Mouse (Mus musculus): Measurements from ENCODE around the gene Maff. TPM values are rescaled to one million over a fixed set of nuclear protein-coding genes. Genes with fewer than 3 reads are reported as not detected.

The Maff gene
- polyA plus RNA-seq, 1 experiment from 2014 or later: 3.9 TPM

DNA sequence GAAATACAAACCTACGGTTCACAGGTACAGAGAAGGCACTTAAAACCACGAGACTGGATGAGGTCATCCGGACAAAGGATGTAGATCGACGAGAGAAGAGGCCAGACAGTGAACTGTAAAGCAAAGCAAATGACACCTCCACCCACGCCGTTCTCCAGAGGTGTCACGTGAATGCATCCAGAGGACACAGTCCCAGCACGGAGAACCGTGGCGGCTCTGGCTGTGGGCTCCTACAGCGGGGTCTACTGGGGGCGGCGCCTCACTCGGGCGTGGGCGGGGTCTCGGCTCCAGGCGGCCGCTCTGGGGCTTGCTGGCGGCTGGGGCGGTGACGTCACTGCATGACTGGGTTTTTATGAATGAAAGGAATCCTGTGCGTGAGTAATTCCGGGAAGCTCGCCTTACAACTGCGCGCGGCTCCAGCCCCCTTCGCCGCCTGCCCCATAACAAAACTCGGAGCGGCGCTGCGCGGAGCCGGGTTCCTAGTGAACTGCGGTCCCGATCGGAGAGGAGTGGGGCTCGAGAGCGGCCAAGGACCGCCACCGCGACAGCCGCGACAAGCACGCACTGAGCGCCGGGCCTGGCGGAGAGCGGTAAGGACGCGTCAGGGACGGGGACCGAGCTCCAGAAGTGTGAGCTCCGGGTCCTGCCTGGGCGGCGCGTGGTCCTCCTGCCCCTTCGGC, 884 bp downstream of the Maff start:
- Histone ChIP-seq H3K4me1 (ENCODE audit: control insufficient read depth, insufficient read depth, low read length) (peaks cover 30% of the 10 kb centered on the region), H3K4me2 (ENCODE audit: low read depth, low read length) (peak overlapping the region; percentile 69), H3K36me3 (ENCODE audit: control insufficient read depth, insufficient read depth) (no peaks in the 10 kb centered on the region), H3K27me3 (ENCODE audit: control insufficient read depth, insufficient read depth, low read length) (no peaks in the 10 kb centered on the region), H3K4me3 (ENCODE audit: low read length) (peak overlapping the region; percentile 76), H3K9ac (ENCODE audit: low read length) (peak overlapping the region; percentile 90), H3K9me3 (replicated peaks; ENCODE audit: control insufficient read depth, low read length) (no peaks in the 10 kb centered on the region), H3K27ac (ENCODE audit: low read length) (peak overlapping the region; percentile 99)
- WGBS: under 1% methylated on average over 61 of the region's 61 CpGs
- ATAC-seq (replicated peaks; ENCODE audit: extremely low read depth, insufficient read depth, low FRiP score): peak; percentile 82

DNA sequence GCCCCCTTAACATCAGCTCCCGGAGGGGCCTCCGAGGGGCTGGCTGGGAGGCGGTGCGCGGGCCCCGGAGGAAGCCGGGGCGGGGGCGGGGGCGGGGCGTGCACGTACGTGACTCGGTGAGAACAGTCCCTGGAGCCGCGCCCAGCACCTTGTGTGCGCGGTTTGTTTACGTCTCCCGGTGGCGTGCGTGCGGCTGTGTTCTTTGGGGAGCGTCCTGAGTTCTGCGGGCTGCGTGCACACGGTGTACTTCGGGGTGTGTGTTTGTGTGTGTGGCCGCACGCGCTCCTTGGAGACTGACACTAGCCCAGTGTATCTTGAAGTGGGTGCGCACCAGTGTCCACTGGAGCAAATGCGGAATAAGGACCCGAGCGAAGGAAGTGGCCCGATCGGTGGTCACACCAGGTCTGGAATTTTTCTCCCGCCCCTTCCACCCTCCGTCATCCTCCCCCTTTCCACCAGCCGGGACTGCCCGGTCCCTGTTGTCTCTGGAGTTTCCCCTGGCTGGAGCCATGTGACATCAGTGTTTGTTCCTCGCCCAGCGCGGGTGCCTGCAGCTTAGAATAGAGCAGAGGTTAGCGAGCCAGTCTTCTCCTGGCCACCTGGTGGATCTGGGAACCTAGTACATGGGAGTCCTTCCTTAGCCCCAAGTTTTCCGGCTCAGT, 1.6 kb downstream of the Maff start:
- WGBS: under 1% methylated on average over 42 of the region's 46 CpGs
- H3K4me2 ChIP-seq (ENCODE audit: low read depth, low read length): peak overlapping the region; percentile 69
- peak; percentile 88 for ATAC-seq (replicated peaks; ENCODE audit: extremely low read depth, insufficient read depth, low FRiP score)

DNA sequence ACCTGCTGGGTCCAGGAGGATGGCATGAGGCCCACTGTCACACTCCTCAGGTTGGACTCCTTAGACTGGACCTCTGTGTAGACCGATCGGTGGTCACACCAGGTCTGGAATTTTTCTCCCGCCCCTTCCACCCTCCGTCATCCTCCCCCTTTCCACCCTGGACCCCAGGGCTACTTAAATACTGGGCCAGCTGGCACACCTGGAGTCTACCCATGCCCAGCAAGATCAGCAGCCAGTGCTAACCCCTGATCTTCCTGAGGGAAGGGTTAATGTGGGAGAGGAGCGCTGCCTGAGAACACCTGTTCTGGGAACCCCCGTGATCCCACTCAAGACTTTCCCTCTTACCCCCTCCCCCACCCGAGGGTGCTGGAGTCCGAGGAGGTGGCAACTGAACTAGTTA, 2.2 kb downstream of the Maff start:
- Histone ChIP-seq H3K4me1 (ENCODE audit: control insufficient read depth, insufficient read depth, low read length) (peaks cover 34% of the 10 kb centered on the region), H3K4me2 (ENCODE audit: low read depth, low read length) (peak overlapping the region; percentile 69), H3K36me3 (ENCODE audit: control insufficient read depth, insufficient read depth) (no peaks in the 10 kb centered on the region), H3K9me3 (replicated peaks; ENCODE audit: control insufficient read depth, low read length) (no peaks in the 10 kb centered on the region), H3K27me3 (ENCODE audit: control insufficient read depth, insufficient read depth, low read length) (no peaks in the 10 kb centered on the region), H3K27ac (ENCODE audit: low read length) (peak overlapping the region; percentile 99), H3K4me3 (ENCODE audit: low read length) (peak overlapping the region; percentile 76), H3K9ac (ENCODE audit: low read length) (peak overlapping the region; percentile 90)
- WGBS: 64% methylated on average over 8 of the region's 8 CpGs
- ATAC-seq (replicated peaks; ENCODE audit: extremely low read depth, insufficient read depth, low FRiP score): no peak

More for the DNA sequence above, 1.6 kb downstream of the Maff start:
- Histone ChIP-seq H3K4me1 (ENCODE audit: control insufficient read depth, insufficient read depth, low read length) (peaks cover 34% of the 10 kb centered on the region), H3K27me3 (ENCODE audit: control insufficient read depth, insufficient read depth, low read length) (no peaks in the 10 kb centered on the region), H3K27ac (ENCODE audit: low read length) (peak overlapping the region; percentile 99), H3K9me3 (replicated peaks; ENCODE audit: control insufficient read depth, low read length) (no peaks in the 10 kb centered on the region), H3K4me3 (ENCODE audit: low read length) (peak overlapping the region; percentile 76), H3K9ac (ENCODE audit: low read length) (peak overlapping the region; percentile 90), H3K36me3 (ENCODE audit: control insufficient read depth, insufficient read depth) (no peaks in the 10 kb centered on the region)

DNA sequence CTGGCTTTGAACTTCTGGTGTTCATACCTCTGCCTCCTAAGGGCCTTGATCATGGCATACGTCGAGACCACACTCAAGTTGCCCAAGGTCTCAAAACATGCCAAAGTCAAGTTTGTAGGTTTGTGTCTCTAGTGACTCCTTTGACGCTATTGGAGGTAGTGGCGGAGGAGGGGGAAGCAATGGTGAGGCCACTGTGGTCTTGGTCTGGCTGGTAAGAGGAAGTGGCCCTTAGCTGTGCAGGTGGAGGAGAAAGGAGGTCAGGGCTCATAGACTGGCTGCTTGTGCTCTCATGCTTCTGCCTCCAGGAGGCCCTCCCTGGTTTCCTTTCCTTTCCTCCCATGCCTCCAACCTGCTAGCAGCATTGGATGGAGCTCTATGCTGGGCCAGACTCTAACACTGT, 4.4 kb downstream of the Maff start:
- Histone ChIP-seq H3K4me1 (ENCODE audit: control insufficient read depth, insufficient read depth, low read length) (peaks cover 36% of the 10 kb centered on the region), H3K27me3 (ENCODE audit: control insufficient read depth, insufficient read depth, low read length) (no peaks in the 10 kb centered on the region), H3K9ac (ENCODE audit: low read length) (peak overlapping the region; percentile 63), H3K4me2 (ENCODE audit: low read depth, low read length) (peak overlapping the region; percentile 50), H3K9me3 (replicated peaks; ENCODE audit: control insufficient read depth, low read length) (no peaks in the 10 kb centered on the region), H3K4me3 (ENCODE audit: low read length) (no peak overlapping the region; the same call in 1 of the 2 replicates), H3K36me3 (ENCODE audit: control insufficient read depth, insufficient read depth) (no peaks in the 10 kb centered on the region), H3K27ac (ENCODE audit: low read length) (peak overlapping the region; percentile 77)
- 90% methylated on average over 4 of the region's 4 CpGs for WGBS
- no peak for ATAC-seq (replicated peaks; ENCODE audit: extremely low read depth, insufficient read depth, low FRiP score)

DNA sequence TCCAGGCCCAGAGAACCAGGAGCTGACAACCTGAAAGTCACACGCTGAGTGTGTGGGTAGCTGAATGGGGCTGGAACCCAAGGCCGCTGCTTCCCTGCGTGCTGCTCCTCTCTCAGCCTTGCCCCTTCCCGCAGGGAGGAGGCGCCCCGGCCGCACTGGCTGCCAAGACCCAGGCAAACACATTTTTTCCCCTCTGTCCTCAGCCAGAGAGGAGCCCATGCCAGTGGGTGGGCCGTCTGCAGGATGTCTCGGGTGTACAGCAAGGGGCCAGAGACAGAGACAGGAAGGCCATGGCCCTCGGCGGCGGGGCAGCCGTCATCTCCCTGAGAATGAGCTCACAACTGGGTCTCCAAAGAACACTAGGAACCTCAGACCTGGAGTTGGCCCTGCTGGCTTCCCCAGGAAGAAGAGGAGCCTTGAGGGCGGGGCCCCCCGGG, 4.9 kb downstream of the Maff start:
- H3K4me3 ChIP-seq (ENCODE audit: low read length): peak overlapping the region; percentile 13
- 18% methylated on average over 15 of the region's 15 CpGs for WGBS
- no peaks in the 10 kb centered on the region for H3K27me3 ChIP-seq (ENCODE audit: control insufficient read depth, insufficient read depth, low read length)
- no peaks in the 10 kb centered on the region for H3K9me3 ChIP-seq (replicated peaks; ENCODE audit: control insufficient read depth, low read length)
- peaks cover 37% of the 10 kb centered on the region for H3K4me1 ChIP-seq (ENCODE audit: control insufficient read depth, insufficient read depth, low read length)
- H3K4me2 ChIP-seq (ENCODE audit: low read depth, low read length): peak overlapping the region; percentile 50
- H3K36me3 ChIP-seq (ENCODE audit: control insufficient read depth, insufficient read depth): no peaks in the 10 kb centered on the region
- H3K9ac ChIP-seq (ENCODE audit: low read length): peak overlapping the region; percentile 63
- H3K27ac ChIP-seq (ENCODE audit: low read length): peak overlapping the region; percentile 77
- no peak for ATAC-seq (replicated peaks; ENCODE audit: extremely low read depth, insufficient read depth, low FRiP score)

DNA sequence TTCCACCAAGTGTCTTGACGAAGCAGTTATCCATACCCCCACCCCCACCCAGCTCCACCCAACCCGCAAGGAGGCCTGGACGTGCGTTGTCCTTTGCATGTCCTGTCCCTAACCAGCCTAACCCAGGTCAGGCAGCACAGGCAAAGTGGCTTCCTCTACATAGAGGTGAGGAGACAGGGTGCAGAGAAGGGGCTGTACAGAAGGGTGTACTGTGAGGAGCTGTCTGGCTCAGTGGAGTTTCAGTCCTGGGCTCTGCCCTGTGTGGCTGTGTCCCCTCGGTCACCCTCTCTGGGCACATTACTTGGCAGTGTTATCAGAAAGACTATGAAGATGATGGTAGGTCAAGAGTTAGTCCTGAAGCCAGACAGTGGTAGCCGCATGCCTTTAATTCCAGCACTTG, 6.1 kb downstream of the Maff start:
- H3K27ac ChIP-seq (ENCODE audit: low read length): no peak overlapping the region
- ATAC-seq (replicated peaks; ENCODE audit: extremely low read depth, insufficient read depth, low FRiP score): no peak
- no peaks in the 10 kb centered on the region for H3K9me3 ChIP-seq (replicated peaks; ENCODE audit: control insufficient read depth, low read length)

DNA sequence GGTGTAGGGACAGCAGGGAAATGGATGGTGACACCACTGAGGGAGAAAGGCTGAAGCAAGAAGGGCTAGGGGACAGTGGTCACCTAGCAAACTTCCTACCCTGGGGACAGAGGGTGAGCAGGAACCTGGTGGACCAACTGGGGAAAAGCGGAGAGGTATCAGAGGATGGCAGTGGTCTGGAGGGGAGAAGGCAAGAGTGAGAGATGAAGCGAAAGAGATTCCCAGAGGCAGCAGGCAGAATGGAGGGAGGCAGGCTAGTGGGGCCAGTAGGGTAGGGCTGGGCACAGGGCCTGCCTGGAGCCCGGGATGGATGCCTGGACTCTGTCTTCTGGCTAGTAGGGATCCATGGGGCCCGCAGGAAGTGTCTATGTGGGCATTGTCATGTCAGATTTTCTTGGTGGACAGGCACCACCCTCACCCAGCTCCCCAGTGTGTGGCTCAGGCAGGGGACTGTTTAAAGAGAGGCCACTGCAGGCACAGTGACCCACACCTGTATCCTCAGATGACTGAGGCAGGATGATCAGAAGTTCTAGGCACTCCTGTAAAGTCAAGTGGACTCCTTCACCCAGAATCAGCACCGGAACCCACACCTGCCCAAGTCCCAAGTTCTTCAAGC, 7.4 kb downstream of the Maff start:
- no peak overlapping the region for H3K27ac ChIP-seq (ENCODE audit: low read length)
- no peaks in the 10 kb centered on the region for H3K9me3 ChIP-seq (replicated peaks; ENCODE audit: control insufficient read depth, low read length)
- no peak overlapping the region for H3K4me3 ChIP-seq (ENCODE audit: low read length)
- no peak overlapping the region for H3K4me2 ChIP-seq (ENCODE audit: low read depth, low read length)
- no peaks in the 10 kb centered on the region for H3K27me3 ChIP-seq (ENCODE audit: control insufficient read depth, insufficient read depth, low read length)
- 80% methylated on average over 5 of the region's 5 CpGs for WGBS
- no peaks in the 10 kb centered on the region for H3K36me3 ChIP-seq (ENCODE audit: control insufficient read depth, insufficient read depth)
- ATAC-seq (replicated peaks; ENCODE audit: extremely low read depth, insufficient read depth, low FRiP score): no peak
- H3K9ac ChIP-seq (ENCODE audit: low read length): no peak overlapping the region
- H3K4me1 ChIP-seq (ENCODE audit: control insufficient read depth, insufficient read depth, low read length): peaks cover 49% of the 10 kb centered on the region

More for the DNA sequence above, 6.1 kb downstream of the Maff start:
- no peaks in the 10 kb centered on the region for H3K27me3 ChIP-seq (ENCODE audit: control insufficient read depth, insufficient read depth, low read length)
- no peak overlapping the region for H3K4me3 ChIP-seq (ENCODE audit: low read length)
- H3K36me3 ChIP-seq (ENCODE audit: control insufficient read depth, insufficient read depth): no peaks in the 10 kb centered on the region
- H3K4me2 ChIP-seq (ENCODE audit: low read depth, low read length): no peak overlapping the region
- peaks cover 48% of the 10 kb centered on the region for H3K4me1 ChIP-seq (ENCODE audit: control insufficient read depth, insufficient read depth, low read length)
- no peak overlapping the region for H3K9ac ChIP-seq (ENCODE audit: low read length)
- 81% methylated on average over 6 of the region's 6 CpGs for WGBS

DNA sequence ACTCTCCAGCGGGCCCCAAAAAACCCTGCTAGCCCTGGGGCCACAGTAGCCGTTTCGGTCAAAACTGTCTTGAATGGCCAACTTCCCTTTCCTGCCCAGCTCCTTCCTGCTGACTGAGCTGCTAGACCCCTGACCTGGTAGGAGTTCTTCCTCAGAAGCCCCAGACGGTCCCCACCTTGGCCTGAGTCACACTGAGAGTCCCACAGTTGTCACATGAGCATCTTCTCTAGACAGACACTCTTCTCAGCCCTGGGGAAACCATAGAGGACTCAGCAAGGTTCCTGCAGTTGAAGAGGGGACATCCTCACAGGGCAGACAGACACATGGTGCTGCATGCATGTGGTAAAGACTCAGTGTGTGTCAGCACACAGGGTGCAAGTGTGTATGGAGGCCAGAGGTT, 8.2 kb downstream of the Maff start:
- Histone ChIP-seq H3K4me1 (ENCODE audit: control insufficient read depth, insufficient read depth, low read length) (peaks cover 45% of the 10 kb centered on the region), H3K9ac (ENCODE audit: low read length) (no peak overlapping the region), H3K36me3 (ENCODE audit: control insufficient read depth, insufficient read depth) (no peaks in the 10 kb centered on the region), H3K4me3 (ENCODE audit: low read length) (no peak overlapping the region), H3K9me3 (replicated peaks; ENCODE audit: control insufficient read depth, low read length) (no peaks in the 10 kb centered on the region), H3K27ac (ENCODE audit: low read length) (no peak overlapping the region), H3K4me2 (ENCODE audit: low read depth, low read length) (no peak overlapping the region), H3K27me3 (ENCODE audit: control insufficient read depth, insufficient read depth, low read length) (no peaks in the 10 kb centered on the region)
- ATAC-seq (replicated peaks; ENCODE audit: extremely low read depth, insufficient read depth, low FRiP score): no peak
- 66% methylated on average over 4 of the region's 4 CpGs for WGBS

DNA sequence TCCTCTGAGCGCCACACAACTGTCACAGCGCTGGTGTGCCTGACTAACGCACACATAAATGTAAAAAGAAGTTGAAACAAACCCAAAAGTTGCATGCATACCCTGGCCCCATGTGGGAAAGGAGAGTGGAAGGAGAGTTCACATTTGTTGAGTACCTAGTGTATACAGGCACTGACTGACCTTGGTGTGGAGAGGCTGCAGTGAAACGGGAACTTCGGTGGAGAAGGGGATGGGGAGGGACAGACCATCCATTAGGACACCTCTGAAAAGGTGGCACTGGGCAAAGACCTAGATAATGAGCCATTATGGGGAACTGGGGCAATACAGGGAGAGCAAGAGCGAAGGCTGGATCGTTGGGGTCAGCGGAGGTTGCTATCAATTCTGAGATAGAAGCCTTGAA, 10.1 kb downstream of the Maff start:
- Histone ChIP-seq H3K9me3 (replicated peaks; ENCODE audit: control insufficient read depth, low read length) (no peaks in the 10 kb centered on the region), H3K36me3 (ENCODE audit: control insufficient read depth, insufficient read depth) (peaks cover under 1% of the 10 kb centered on the region; the same call in 1 of the 2 replicates), H3K4me1 (ENCODE audit: control insufficient read depth, insufficient read depth, low read length) (peaks cover 52% of the 10 kb centered on the region), H3K27ac (ENCODE audit: low read length) (no peak overlapping the region), H3K4me2 (ENCODE audit: low read depth, low read length) (peak overlapping the region; percentile 99), H3K27me3 (ENCODE audit: control insufficient read depth, insufficient read depth, low read length) (no peaks in the 10 kb centered on the region), H3K9ac (ENCODE audit: low read length) (peak overlapping the region; percentile 77), H3K4me3 (ENCODE audit: low read length) (peak overlapping the region; percentile 53)
- 74% methylated on average over 8 of the region's 8 CpGs for WGBS
- ATAC-seq (replicated peaks; ENCODE audit: extremely low read depth, insufficient read depth, low FRiP score): no peak

Data from heart, embryonic 16.5 days (tissue).